Mouse (Mus musculus) midbrain, embryonic 10.5 days (tissue): Measurements from ENCODE around the gene Rhbdl1. TPM values are rescaled to one million over a fixed set of nuclear protein-coding genes. Genes with fewer than 3 reads are reported as not detected.
A peak's percentile ranks its signal among the peaks of the same experiment; 100 is the strongest.

Experiments
- DNase-seq: peaks from one replicate; pipeline ENCODE4 v3.0.0-alpha.2; 2017; ENCODE audit warnings: low spot score
- H3K27ac ChIP-seq: fragments of 300-500 bp; sonication (generic); replicated peaks from 2 replicates; pipeline ENCODE4 v1.5.1; 2016; ENCODE audit warnings: mild to moderate bottlenecking
- H3K27me3 ChIP-seq: fragments of 300-500 bp; sonication (generic); 2 replicates; pipeline ENCODE4 v1.6.1; 2016; ENCODE audit warnings: low read depth, mild to moderate bottlenecking; ENCODE audit not compliant: poor library complexity, severe bottlenecking
- H3K36me3 ChIP-seq: fragments of 300-500 bp; sonication (generic); 2 replicates; pipeline ENCODE4 v1.6.1; 2016; ENCODE audit warnings: mild to moderate bottlenecking, moderate library complexity
- H3K4me1 ChIP-seq: fragments of 300-500 bp; sonication (generic); 2 replicates; pipeline ENCODE4 v1.6.1; 2016
- H3K4me3 ChIP-seq: fragments of 300-500 bp; sonication (generic); 2 replicates; pipeline ENCODE4 v1.5.1; 2016; ENCODE audit warnings: mild to moderate bottlenecking, moderate library complexity
- H3K9me3 ChIP-seq: fragments of 300-500 bp; sonication (generic); replicated peaks from 2 replicates; pipeline ENCODE4 v1.6.1; 2016; ENCODE audit warnings: mild to moderate bottlenecking
- WGBS: fragments of 180-500 bp; shearing (Covaris S2); methylation state at CpG from one replicate; pipeline ENCODE4 v1.1.7; 2016; 5-methylcytosine and 5-hydroxymethylcytosine counted together
- polyA plus RNA-seq: library from polyadenylated mRNA; unstranded; fragments of >200 nt; fragmentation: Nextera tagmentation; extraction: Ambion mirVana; gene quantifications from 2 replicates; pipeline ENCODE4 v1.2.1, GENCODE M21; 2016

The Rhbdl1 gene
- polyA plus RNA-seq, 1 experiment from 2014 or later, result 1.7 TPM

- no peak for DNase-seq
- peak overlapping the region; percentile 89 for H3K4me3 ChIP-seq
- H3K9me3 ChIP-seq, result no peaks in the 10 kb centered on the region
- H3K27me3 ChIP-seq, result no peaks in the 10 kb centered on the region
- H3K27ac ChIP-seq, result peak overlapping the region; percentile 96
- H3K36me3 ChIP-seq, result peaks cover 67% of the 10 kb centered on the region
- H3K4me1 ChIP-seq, result peaks cover 84% of the 10 kb centered on the region
- WGBS, result 90% methylated on average over 12 of the region's 12 CpGs
Measured at GRCm38 (mm10) chr17:25834595-25835222, 2.4 kb downstream of the Rhbdl1 start.

GRCm38 (mm10) chr17:25833961-25834594 lies 3.0 kb downstream of the Rhbdl1 start:
- H3K4me1 ChIP-seq, result peaks cover 85% of the 10 kb centered on the region
- DNase-seq, result no peak
- 66% methylated on average over 6 of the region's 6 CpGs for WGBS
- peak overlapping the region; percentile 96 for H3K27ac ChIP-seq
- peak overlapping the region; percentile 89 for H3K4me3 ChIP-seq
- peaks cover 64% of the 10 kb centered on the region for H3K36me3 ChIP-seq
- H3K27me3 ChIP-seq, result no peaks in the 10 kb centered on the region
- no peaks in the 10 kb centered on the region for H3K9me3 ChIP-seq

- Histone ChIP-seq H3K4me3 (peak within 1 kb of the TSS; percentile 89), H3K36me3 (peaks cover 57% of the 10 kb centered on the region), H3K9me3 (no peaks in the 10 kb centered on the region), H3K4me1 (peaks cover 92% of the 10 kb centered on the region), H3K27me3 (no peaks in the 10 kb centered on the region), H3K27ac (peak within 1 kb of the TSS; percentile 96)
- under 1% methylated on average over 24 of the region's 24 CpGs for WGBS
- peak; percentile 94 for DNase-seq
Measured at GRCm38 (mm10) chr17:25833291-25833663, 3.8 kb downstream of the Rhbdl1 start, which contains the start of gene Stub1. Gene Stub1, minus strand, starts transcription at chr17:25833404.

GRCm38 (mm10) chr17:25832436-25833290 lies 4.4 kb downstream of the Rhbdl1 start:
- under 1% methylated on average over 73 of the region's 77 CpGs for WGBS
- Histone ChIP-seq H3K27ac (peak overlapping the region; percentile 96), H3K36me3 (peaks cover 57% of the 10 kb centered on the region), H3K4me3 (peak overlapping the region; percentile 89), H3K9me3 (no peaks in the 10 kb centered on the region), H3K4me1 (peaks cover 92% of the 10 kb centered on the region), H3K27me3 (no peaks in the 10 kb centered on the region)
- peak; percentile 100 for DNase-seq

GRCm38 (mm10) chr17:25831451-25832281 lies 5.4 kb downstream of the Rhbdl1 start:
- H3K9me3 ChIP-seq, result no peaks in the 10 kb centered on the region
- peak overlapping the region; percentile 96 for H3K27ac ChIP-seq
- H3K4me3 ChIP-seq, result peak overlapping the region; percentile 89
- 68% methylated on average over 21 of the region's 21 CpGs for WGBS
- H3K36me3 ChIP-seq, result peaks cover 65% of the 10 kb centered on the region
- no peak for DNase-seq
- no peaks in the 10 kb centered on the region for H3K27me3 ChIP-seq
- H3K4me1 ChIP-seq, result peaks cover 91% of the 10 kb centered on the region

- no peaks in the 10 kb centered on the region for H3K9me3 ChIP-seq
- H3K27me3 ChIP-seq, result no peaks in the 10 kb centered on the region
- WGBS, result 90% methylated on average over 14 of the region's 14 CpGs
- H3K4me3 ChIP-seq, result peak overlapping the region; percentile 89
- no peak for DNase-seq
- peaks cover 68% of the 10 kb centered on the region for H3K36me3 ChIP-seq
- H3K27ac ChIP-seq, result no peak overlapping the region
- peaks cover 90% of the 10 kb centered on the region for H3K4me1 ChIP-seq
Measured at GRCm38 (mm10) chr17:25830806-25831431, 6.2 kb downstream of the Rhbdl1 start.

- H3K36me3 ChIP-seq, result peaks cover 68% of the 10 kb centered on the region
- 90% methylated on average over 4 of the region's 4 CpGs for WGBS
- H3K4me3 ChIP-seq, result peak overlapping the region; percentile 89; the same call in 1 of the 2 replicates
- no peak overlapping the region for H3K27ac ChIP-seq
- H3K4me1 ChIP-seq, result peaks cover 88% of the 10 kb centered on the region
- H3K9me3 ChIP-seq, result no peaks in the 10 kb centered on the region
- H3K27me3 ChIP-seq, result no peaks in the 10 kb centered on the region
- no peak for DNase-seq
Measured at GRCm38 (mm10) chr17:25830200-25830753, 6.8 kb downstream of the Rhbdl1 start.

- DNase-seq, result peak; percentile 41
- peak overlapping the region; percentile 95 for H3K27ac ChIP-seq
- peaks cover 63% of the 10 kb centered on the region for H3K36me3 ChIP-seq
Measured at GRCm38 (mm10) chr17:25829558-25830017, 7.5 kb downstream of the Rhbdl1 start.

GRCm38 (mm10) chr17:25828712-25829557 lies 8.2 kb downstream of the Rhbdl1 start, which contains the start of gene Jmjd8:
Gene Jmjd8, plus strand, starts transcription at chr17:25828867.
- Histone ChIP-seq H3K9me3 (no peaks in the 10 kb centered on the region), H3K27me3 (no peaks in the 10 kb centered on the region), H3K27ac (peak within 1 kb of the TSS; percentile 95), H3K4me3 (peak within 1 kb of the TSS; percentile 89), H3K36me3 (peaks cover 60% of the 10 kb centered on the region), H3K4me1 (peaks cover 88% of the 10 kb centered on the region)
- 1% methylated on average over 32 of the region's 32 CpGs for WGBS
- peak; percentile 88 for DNase-seq

More at GRCm38 (mm10) chr17:25829558-25830017, 7.5 kb downstream of the Rhbdl1 start:
- 47% methylated on average over 8 of the region's 8 CpGs for WGBS
- no peaks in the 10 kb centered on the region for H3K9me3 ChIP-seq
- H3K27me3 ChIP-seq, result no peaks in the 10 kb centered on the region
- peak overlapping the region; percentile 89 for H3K4me3 ChIP-seq
- H3K4me1 ChIP-seq, result peaks cover 88% of the 10 kb centered on the region

GRCm38 (mm10) chr17:25828223-25828594 lies 8.9 kb downstream of the Rhbdl1 start:
- no peaks in the 10 kb centered on the region for H3K9me3 ChIP-seq
- peak overlapping the region; percentile 95 for H3K27ac ChIP-seq
- H3K4me1 ChIP-seq, result peaks cover 84% of the 10 kb centered on the region
- DNase-seq, result no peak
- peak overlapping the region; percentile 89 for H3K4me3 ChIP-seq
- no peaks in the 10 kb centered on the region for H3K27me3 ChIP-seq
- 83% methylated on average over 8 of the region's 8 CpGs for WGBS
- peaks cover 60% of the 10 kb centered on the region for H3K36me3 ChIP-seq
